Mouse (Mus musculus) kidney, embryonic 16.5 days (tissue): ENCODE measurements at regions not wholly inside any gene's neighbourhood (a gene's known extent, or its start where the extent isn't known, plus 50 kb on each side); places are given as distances from the start of the nearest gene placed in this dataset.
A peak's percentile ranks its signal among the peaks of the same experiment; 100 is the strongest.

Experiments used
- ATAC-seq: fragments of 200-750 bp; cut with Nextera tagmentation; 2 replicates; pipeline ENCODE4 v1.8.0; 2017; ENCODE audit warnings: moderate TSS enrichment; ENCODE audit not compliant: low FRiP score, low TSS enrichment
- H3K27ac ChIP-seq: fragments of 300-500 bp; sonication (generic); 2 replicates; pipeline ENCODE4 v1.5.1; 2014; ENCODE audit warnings: low read length
- H3K27me3 ChIP-seq: fragments of 300-500 bp; sonication (generic); 2 replicates; pipeline ENCODE4 v1.6.1; 2014; ENCODE audit warnings: low read length, control low read depth, mixed read lengths; ENCODE audit not compliant: insufficient read depth
- H3K36me3 ChIP-seq: fragments of 300-500 bp; sonication (generic); 2 replicates; pipeline ENCODE4 v1.6.1; 2014; ENCODE audit warnings: low read length, control low read depth, mixed read lengths; ENCODE audit not compliant: insufficient read depth
- H3K4me1 ChIP-seq: fragments of 300-500 bp; sonication (generic); 2 replicates; pipeline ENCODE4 v1.6.1; 2014; ENCODE audit warnings: low read length, control low read depth, mixed read lengths; ENCODE audit not compliant: insufficient read depth
- H3K4me2 ChIP-seq: fragments of 300-500 bp; sonication (generic); replicated peaks from 2 replicates; pipeline ENCODE4 v1.6.1; 2014; ENCODE audit warnings: low read depth, low read length
- H3K4me3 ChIP-seq: fragments of 300-500 bp; sonication (generic); 2 replicates; pipeline ENCODE4 v1.5.1; 2014; ENCODE audit warnings: mild to moderate bottlenecking, low read length
- H3K9ac ChIP-seq: fragments of 300-500 bp; sonication (generic); replicated peaks from 2 replicates; pipeline ENCODE4 v1.6.1; 2014; ENCODE audit warnings: low read length
- H3K9me3 ChIP-seq: fragments of 300-500 bp; sonication (generic); 2 replicates; pipeline ENCODE4 v1.6.1; 2016; ENCODE audit warnings: low read length, control low read depth
- WGBS: fragments of 180-500 bp; shearing (Covaris S2); extraction: QIAGEN DNeasy Blood & Tissue Kit; methylation state at CpG from one replicate; pipeline ENCODE4 v1.1.7; 2014; 5-methylcytosine and 5-hydroxymethylcytosine counted together

DNA sequence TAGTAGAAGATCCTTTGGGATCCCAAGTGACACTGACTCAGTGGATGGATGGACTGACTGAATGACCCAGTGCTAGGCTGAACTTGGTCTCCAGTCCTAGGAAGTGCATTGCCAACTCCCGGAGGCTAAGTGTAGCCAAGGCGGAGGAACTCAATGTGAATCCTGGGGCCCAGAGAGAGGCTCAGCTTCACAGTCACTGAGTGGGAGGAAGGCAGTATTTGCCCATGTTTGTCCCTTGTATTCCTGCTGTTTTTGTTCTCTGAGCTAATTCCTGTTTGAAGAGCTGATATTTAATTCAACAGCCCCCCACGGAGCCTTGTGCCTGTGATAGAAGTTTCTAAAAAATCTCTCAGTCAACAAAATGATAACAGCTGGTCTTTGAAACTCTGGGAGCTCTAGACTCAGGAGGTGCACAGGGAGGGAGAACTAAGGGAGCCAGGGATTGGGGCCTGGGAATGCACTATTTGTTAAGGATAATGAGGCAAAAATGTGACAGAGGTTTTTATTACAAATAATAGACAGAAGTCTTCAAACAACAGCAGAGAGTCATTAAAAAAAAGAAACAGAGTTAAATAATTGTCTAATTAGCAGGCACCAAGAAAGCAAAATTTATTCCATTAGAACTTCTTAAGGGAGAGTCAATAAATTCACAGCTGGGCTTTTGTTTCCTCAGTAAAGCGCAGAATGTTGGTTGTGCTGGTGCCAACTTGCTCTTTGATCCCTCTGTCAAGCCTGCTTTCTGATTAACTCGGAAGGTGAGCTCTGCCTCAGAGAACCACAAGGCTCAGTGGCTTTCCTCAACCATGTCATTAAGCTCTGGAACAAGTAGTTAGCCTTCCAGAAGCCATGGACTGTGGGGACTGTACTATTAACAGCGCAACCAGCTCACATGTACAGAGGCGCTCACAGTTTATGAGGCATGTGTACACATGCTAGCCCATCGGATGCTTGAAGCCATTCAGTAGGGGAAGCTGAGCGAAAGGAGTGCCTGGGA, 259.2 kb downstream of the Igsf11 start:
- H3K27me3 ChIP-seq: no peaks in the 10 kb centered on the region
- H3K9me3 ChIP-seq: no peaks in the 10 kb centered on the region
- no peaks in the 10 kb centered on the region for H3K36me3 ChIP-seq
- H3K9ac ChIP-seq: no peak overlapping the region
- no peak overlapping the region for H3K4me2 ChIP-seq
- H3K4me1 ChIP-seq: no peaks in the 10 kb centered on the region
- WGBS: 61% methylated on average over 9 of the region's 9 CpGs
- no peak overlapping the region for H3K27ac ChIP-seq
- no peak overlapping the region for H3K4me3 ChIP-seq
- ATAC-seq: peak; percentile 90

DNA sequence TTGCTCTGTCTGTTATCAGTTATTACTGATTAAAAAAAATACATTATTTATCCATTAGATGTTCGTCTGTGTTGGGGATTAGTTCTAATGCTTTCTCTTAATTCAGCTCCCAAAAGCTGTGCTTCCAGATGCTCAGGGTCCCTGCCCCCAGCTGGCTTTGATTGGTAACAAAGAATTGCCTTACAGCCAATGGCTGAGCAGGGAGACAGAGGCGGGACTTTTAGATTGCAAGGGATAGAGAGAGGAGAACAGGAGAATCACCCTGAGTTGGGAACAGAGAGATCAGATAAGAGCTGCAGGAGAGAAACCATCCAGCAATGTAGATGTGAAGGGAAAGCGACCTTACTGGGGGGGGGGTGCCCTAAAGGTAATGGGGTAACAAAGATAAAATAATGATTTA, 266.4 kb downstream of the Igsf11 start:
- Histone ChIP-seq H3K27ac (no peak overlapping the region), H3K27me3 (no peaks in the 10 kb centered on the region), H3K9me3 (no peaks in the 10 kb centered on the region), H3K4me3 (no peak overlapping the region), H3K4me1 (no peaks in the 10 kb centered on the region), H3K36me3 (no peaks in the 10 kb centered on the region), H3K4me2 (no peak overlapping the region), H3K9ac (no peak overlapping the region)
- WGBS: 33% methylated on average over 3 of the region's 3 CpGs
- no peak for ATAC-seq

DNA sequence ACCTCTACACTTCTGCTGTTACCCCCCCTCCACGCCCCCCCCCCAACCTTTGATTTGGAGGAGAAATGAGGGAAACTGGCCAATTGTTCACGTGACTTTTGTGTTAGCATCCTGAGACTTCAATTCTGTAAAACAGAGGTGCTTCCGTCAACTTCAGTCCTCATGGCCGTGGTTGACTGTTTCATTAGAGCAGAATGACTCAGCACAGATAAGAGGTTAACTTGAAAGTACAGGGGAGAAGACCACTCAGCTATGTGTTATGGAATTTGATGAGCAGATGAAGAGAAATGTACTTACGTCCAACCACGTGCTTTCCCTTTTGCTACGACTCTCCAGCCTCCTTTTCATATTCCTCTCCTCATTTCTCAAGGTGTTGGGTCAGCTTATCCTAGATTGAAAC, 267.3 kb downstream of the Igsf11 start:
- H3K4me1 ChIP-seq: no peaks in the 10 kb centered on the region
- H3K4me2 ChIP-seq: no peak overlapping the region
- H3K9ac ChIP-seq: no peak overlapping the region
- H3K9me3 ChIP-seq: no peaks in the 10 kb centered on the region
- H3K36me3 ChIP-seq: no peaks in the 10 kb centered on the region
- no peak for ATAC-seq
- no peak overlapping the region for H3K4me3 ChIP-seq
- WGBS: 81% methylated on average over 7 of the region's 7 CpGs
- no peaks in the 10 kb centered on the region for H3K27me3 ChIP-seq
- H3K27ac ChIP-seq: no peak overlapping the region

DNA sequence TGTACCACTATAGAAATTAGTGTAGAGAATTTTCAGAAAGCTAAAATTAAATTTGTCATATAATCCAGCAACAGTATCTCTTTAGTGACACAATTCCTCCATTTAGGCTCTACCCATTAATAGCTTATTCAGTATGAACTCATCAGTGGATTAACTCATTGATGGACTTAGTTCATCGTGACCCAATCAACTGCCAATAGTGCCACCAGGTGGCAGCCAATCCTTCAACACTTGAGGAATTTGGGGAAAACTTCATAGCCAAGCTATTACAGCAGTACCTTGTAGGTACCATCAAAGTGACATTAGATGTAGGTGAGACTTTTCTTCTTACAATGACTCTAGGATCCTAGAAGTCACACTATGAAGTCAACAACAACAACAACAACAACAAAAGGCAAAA, 270.2 kb downstream of the Igsf11 start:
- Histone ChIP-seq H3K9me3 (no peaks in the 10 kb centered on the region), H3K4me2 (no peak overlapping the region), H3K36me3 (no peaks in the 10 kb centered on the region), H3K9ac (no peak overlapping the region), H3K27ac (no peak overlapping the region), H3K27me3 (no peaks in the 10 kb centered on the region), H3K4me1 (no peaks in the 10 kb centered on the region), H3K4me3 (no peak overlapping the region)
- no peak for ATAC-seq
- WGBS: 21% methylated on average over 1 of the region's 1 CpGs

DNA sequence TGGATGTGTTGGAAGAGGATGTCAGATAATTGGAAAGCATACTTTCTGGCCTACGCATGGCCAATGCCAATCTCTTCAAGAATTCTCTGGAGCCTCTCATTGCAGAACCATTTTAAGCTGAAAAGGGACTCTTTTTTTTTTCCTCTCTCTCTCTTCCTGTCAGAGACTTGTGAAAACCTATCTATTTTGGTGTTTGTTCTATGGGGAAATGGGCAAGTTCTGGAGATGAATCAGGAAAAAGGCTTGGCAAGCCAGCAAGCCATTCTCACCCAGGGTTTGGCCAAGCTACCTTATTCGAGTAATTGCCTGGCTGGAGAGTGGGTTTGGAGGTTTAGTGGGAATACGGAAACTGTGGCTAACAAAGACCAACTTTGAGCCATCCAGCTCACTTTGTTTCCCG, 299.4 kb downstream of the Igsf11 start:
- Histone ChIP-seq H3K4me2 (no peak overlapping the region), H3K4me3 (no peak overlapping the region), H3K27ac (no peak overlapping the region), H3K9me3 (no peaks in the 10 kb centered on the region), H3K27me3 (no peaks in the 10 kb centered on the region), H3K4me1 (no peaks in the 10 kb centered on the region; the same call in 1 of the 2 replicates), H3K36me3 (no peaks in the 10 kb centered on the region), H3K9ac (no peak overlapping the region)
- no peak for ATAC-seq
- WGBS: 88% methylated on average over 4 of the region's 4 CpGs

DNA sequence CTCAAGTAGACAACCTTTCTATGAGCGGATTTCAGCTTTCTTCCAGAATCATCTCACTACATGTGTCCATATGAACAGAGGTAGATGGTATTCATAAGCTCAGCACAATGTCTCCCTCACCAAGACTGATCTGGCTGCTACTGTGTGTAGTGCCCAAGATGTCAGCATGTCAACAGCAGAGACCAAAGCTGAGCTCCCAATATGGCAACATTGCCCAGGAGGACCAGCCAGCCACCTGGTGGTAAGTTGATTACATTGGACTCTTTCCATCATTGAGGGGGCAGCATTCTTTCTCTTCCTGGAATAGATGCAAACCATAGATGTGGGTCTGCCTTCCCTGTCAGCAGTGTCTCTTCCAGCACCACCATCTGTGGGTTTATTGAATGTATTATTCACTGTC, 303.0 kb downstream of the Igsf11 start:
- ATAC-seq: no peak
- H3K4me3 ChIP-seq: no peak overlapping the region
- H3K27ac ChIP-seq: no peak overlapping the region
- WGBS: 84% methylated on average over 1 of the region's 1 CpGs
- no peak overlapping the region for H3K4me2 ChIP-seq
- no peaks in the 10 kb centered on the region for H3K36me3 ChIP-seq
- H3K9ac ChIP-seq: no peak overlapping the region
- H3K9me3 ChIP-seq: no peaks in the 10 kb centered on the region
- H3K27me3 ChIP-seq: no peaks in the 10 kb centered on the region
- no peaks in the 10 kb centered on the region for H3K4me1 ChIP-seq

DNA sequence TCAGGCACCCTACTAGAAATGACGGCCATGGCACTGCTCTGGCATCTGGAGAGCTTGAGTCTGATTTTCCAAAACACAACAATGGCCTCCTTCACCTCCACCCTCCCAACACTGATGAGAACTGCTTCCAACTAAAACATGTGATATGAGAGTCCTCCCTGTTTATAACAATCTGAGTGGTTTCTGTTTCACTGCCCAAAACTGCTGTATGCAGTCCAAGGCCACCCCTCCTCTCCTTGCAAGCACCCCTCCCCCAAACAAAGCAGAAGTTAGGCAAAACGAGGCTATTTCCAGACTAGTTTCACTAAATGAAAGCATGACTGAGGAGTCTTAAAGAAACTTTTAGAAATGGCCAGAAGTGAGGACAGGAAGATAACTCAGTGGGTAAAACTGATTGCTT, 304.4 kb downstream of the Igsf11 start:
- ATAC-seq: no peak
- WGBS: 64% methylated on average over 2 of the region's 2 CpGs

DNA sequence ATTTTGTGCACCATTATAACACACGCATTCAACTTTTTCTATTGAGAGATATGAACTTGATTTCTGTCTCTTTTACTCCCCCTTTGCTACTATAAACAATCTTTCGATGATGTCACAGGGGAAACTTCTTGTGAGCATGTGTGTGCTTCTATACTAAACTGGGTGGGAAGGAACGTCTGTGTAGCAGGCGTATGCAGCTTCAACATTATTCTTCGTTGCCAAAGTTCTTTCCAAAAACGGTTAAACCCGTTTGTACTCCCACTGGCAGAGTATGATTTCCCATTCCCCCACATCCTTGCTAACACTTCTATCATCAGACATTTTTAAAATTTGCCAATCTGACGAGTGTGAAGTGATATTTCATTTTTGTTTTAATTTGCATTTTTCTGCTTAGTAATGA, 331.1 kb downstream of the Igsf11 start:
- Histone ChIP-seq H3K9me3 (0 out of 2 replicates have a peak, but pooled peaks cover 4% of the 10 kb centered on the region), H3K4me3 (no peak overlapping the region), H3K4me2 (no peak overlapping the region), H3K27me3 (no peaks in the 10 kb centered on the region), H3K27ac (no peak overlapping the region), H3K9ac (no peak overlapping the region), H3K4me1 (no peaks in the 10 kb centered on the region), H3K36me3 (no peaks in the 10 kb centered on the region)
- 75% methylated on average over 8 of the region's 8 CpGs for WGBS
- ATAC-seq: no peak

More for the DNA sequence above, 304.4 kb downstream of the Igsf11 start:
- Histone ChIP-seq H3K4me3 (no peak overlapping the region), H3K4me2 (no peak overlapping the region), H3K36me3 (no peaks in the 10 kb centered on the region), H3K9me3 (no peaks in the 10 kb centered on the region), H3K27ac (no peak overlapping the region), H3K27me3 (no peaks in the 10 kb centered on the region), H3K4me1 (no peaks in the 10 kb centered on the region), H3K9ac (no peak overlapping the region)

DNA sequence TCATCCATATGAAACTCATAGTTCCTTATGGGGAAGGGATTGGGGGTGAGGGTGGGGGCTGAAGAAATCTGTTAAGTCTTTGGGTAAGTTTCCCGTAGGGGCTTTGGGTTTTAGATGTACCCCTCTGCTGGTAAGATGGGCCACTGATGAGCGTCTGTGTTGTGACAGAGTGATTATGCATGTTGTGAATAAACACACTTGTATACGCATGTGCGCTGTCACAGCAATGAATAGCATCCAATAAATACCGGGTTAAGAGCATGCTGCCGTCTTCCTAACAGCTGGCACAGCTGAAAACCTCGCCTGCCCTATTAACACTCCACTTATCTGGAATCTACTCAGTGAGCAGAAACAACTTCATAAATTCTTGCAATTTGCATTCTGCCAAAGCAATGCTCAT, 337.0 kb downstream of the Igsf11 start:
- H3K27me3 ChIP-seq: no peaks in the 10 kb centered on the region
- no peak overlapping the region for H3K27ac ChIP-seq
- ATAC-seq: no peak
- 49% methylated on average over 7 of the region's 7 CpGs for WGBS
- 0 out of 2 replicates have a peak, but pooled peaks cover 4% of the 10 kb centered on the region for H3K9me3 ChIP-seq
- no peak overlapping the region for H3K9ac ChIP-seq
- no peak overlapping the region for H3K4me3 ChIP-seq
- H3K36me3 ChIP-seq: no peaks in the 10 kb centered on the region
- H3K4me2 ChIP-seq: no peak overlapping the region
- no peaks in the 10 kb centered on the region for H3K4me1 ChIP-seq

DNA sequence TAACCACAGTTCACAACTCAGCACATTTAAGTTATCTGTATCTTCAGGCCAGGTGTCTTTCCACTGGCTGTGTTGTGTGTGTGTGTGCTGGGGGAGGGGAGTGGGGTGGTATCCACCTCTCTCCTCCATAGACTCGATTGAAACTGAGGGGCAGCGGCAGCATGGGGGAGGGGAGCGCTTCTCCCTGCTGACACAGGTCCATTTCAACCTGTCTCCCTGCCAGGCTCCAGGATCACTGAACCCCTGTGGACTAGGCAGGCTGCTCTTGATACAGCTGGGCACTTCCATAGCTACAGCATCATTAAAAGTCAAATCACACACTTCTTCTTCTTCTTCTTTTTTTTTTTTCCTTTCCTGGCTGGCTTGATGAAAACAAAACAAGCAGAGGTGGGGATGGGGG, 338.0 kb downstream of the Igsf11 start:
- no peak overlapping the region for H3K9ac ChIP-seq
- WGBS: 29% methylated on average over 3 of the region's 3 CpGs
- ATAC-seq: no peak
- H3K4me1 ChIP-seq: no peaks in the 10 kb centered on the region
- no peaks in the 10 kb centered on the region for H3K36me3 ChIP-seq
- no peak overlapping the region for H3K4me3 ChIP-seq
- no peaks in the 10 kb centered on the region for H3K27me3 ChIP-seq
- H3K27ac ChIP-seq: no peak overlapping the region
- H3K9me3 ChIP-seq: 0 out of 2 replicates have a peak, but pooled peaks cover 4% of the 10 kb centered on the region
- no peak overlapping the region for H3K4me2 ChIP-seq
